Mouse (Mus musculus) activated CD4-positive, CD25-positive, alpha-beta regulatory T cell, adult 4 months (primary cell): ENCODE results near the gene Olfr600. TPM values are rescaled to one million over a fixed set of nuclear protein-coding genes. Genes with fewer than 3 reads are reported as not detected.
"Not testable (repeated sequence)": the region's sequence is repeated elsewhere in the genome, so short reads cannot be mapped to it uniquely, and the experiment has no call there.

Experiments
- ATAC-seq: one replicate; pipeline ENCODE4 v1.8.0; 2017
- polyA plus RNA-seq, 2 experiments: library from polyadenylated mRNA; unstranded; fragments of 100-300 nt; shearing (Covaris generic); gene quantifications; one replicate each; pipeline ENCODE4 v1.2.1; 2017

Gene Olfr600
- not detected for polyA plus RNA-seq

- ATAC-seq = no peak
Observed at GRCm38 (mm10) chr7:103349569-103349968, at the start of gene Olfr600. TSS of gene Olfr600 (minus strand) at chr7:103349669.

GRCm38 (mm10) chr7:103398981-103399380, 49.5 kb upstream of the Olfr600 start:
- no peak for ATAC-seq

- ATAC-seq = no peak
Observed at GRCm38 (mm10) chr7:103397758-103398157, 48.3 kb upstream of the Olfr600 start.

DNA sequence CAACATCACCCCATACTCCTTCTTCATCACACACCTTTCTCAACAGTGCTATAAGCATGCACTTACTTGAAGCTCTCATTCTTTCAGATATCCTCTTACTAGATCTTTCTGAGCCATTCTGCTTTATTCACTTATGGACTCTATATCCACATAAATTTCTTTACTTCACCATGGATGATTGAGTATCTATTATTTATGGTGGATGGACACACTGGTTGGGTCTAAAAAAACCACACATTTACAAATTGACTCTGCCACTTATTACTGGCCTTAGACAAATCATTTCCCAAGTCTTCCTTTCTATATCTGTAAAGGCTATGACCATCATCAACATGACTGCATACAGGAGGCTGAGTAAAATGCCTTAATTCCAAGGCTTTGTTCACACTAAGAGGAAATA, 36.6 kb upstream of the Olfr600 start, which contains the start of gene Olfr603:
Gene Olfr603 (minus strand): TSS at position 101 of the 400 bp plus-strand sequence.
- no peak for ATAC-seq

GRCm38 (mm10) chr7:103362555-103362954, 13.1 kb upstream of the Olfr600 start, which contains the start of gene Olfr601:
TSS of gene Olfr601 (minus strand) at chr7:103362655.
- ATAC-seq = no peak

DNA sequence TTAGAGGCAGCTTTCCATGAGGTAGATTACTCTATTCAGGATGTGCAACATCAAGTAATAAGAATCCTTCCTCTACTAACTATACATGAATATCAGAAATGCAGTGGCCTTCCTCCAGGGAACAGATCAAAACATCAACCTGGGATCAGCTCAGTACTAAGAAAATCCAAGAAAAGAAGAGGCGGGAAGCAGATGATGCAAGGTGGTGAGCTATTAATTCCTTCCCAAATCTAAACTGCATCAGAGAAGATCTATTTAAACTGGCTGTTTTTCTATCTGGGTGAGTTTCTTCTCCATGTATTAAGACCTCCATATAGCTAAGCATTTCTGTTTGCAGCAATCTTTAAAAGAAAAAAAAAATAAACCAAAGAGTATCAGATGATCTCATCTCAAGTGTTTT, 13.9 kb downstream of the Olfr600 start, which contains the start of gene Olfr599:
Gene Olfr599 (plus strand): TSS at position 301 of the 400 bp plus-strand sequence.
- no peak for ATAC-seq

DNA sequence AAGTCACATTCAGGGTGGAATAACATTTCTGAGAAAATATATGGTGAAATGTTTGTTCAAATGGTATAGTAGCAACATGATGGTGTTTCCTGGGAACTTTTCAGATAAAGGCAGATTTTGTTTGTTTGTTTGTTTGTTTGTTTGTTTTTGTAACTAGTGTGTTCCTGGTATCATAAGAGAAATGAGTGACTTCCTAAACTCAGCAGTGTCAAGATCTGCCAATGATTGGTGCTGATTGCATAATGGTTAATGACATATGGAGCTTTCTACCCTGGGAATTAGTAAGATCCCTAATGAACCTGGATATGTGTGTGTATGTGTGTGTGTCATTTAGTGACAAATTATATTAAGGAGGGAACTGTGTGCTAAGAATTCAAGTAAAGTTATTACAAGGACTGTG, 26.2 kb downstream of the Olfr600 start, which contains the start of gene Olfr598:
Gene Olfr598 (plus strand): TSS at position 301 of the 400 bp plus-strand sequence.
- ATAC-seq = no peak

- ATAC-seq = not testable (repeated sequence)
Observed at GRCm38 (mm10) chr7:103316015-103316414, 33.5 kb downstream of the Olfr600 start, which contains the start of gene Olfr597. TSS of gene Olfr597 (plus strand) at chr7:103316315.

DNA sequence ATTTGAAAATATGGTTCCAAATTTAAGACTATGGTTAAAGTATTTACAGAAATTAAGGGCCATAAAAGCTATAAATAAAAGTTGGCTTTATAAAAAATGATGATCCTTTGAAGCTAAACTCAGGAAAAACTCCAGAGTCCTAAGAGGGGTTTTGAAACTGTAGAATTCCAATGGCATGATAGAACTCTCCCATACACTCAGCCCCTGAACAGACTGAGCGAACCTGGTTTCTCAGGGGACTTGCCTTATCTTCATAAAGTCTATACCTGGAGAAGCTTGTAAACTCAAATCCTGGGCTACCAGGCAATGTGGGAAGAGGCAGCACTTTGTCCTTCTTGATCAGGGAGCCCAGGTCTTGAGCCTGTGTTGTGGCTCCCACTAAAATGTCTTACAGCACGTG, 44.1 kb downstream of the Olfr600 start, which contains the start of gene Olfr596:
Gene Olfr596 (plus strand): TSS at position 301 of the 400 bp plus-strand sequence.
- not testable (repeated sequence) for ATAC-seq

Other genes with a start within 250 kb of the Olfr600 start
- not detected for gene Olfr586, start 224.0 kb downstream of the Olfr600 start, polyA plus RNA-seq
- gene Olfr588-ps1, start 208.8 kb downstream of the Olfr600 start, polyA plus RNA-seq = under 1 TPM in 1 of 2 experiments, not detected in 1; 0.07 TPM
- gene Olfr589, start 193.3 kb downstream of the Olfr600 start, polyA plus RNA-seq = not detected
- under 1 TPM in 1 of 2 experiments, not detected in 1; 0.09 TPM for gene Olfr591, start 171.3 kb downstream of the Olfr600 start, polyA plus RNA-seq
- not detected for gene Olfr592, start 164.9 kb downstream of the Olfr600 start, polyA plus RNA-seq
- gene Olfr593, start 137.8 kb downstream of the Olfr600 start, polyA plus RNA-seq = not detected
- not detected for gene Olfr594, start 132.7 kb downstream of the Olfr600 start, polyA plus RNA-seq
- gene Usp17ld, start 97.2 kb downstream of the Olfr600 start, polyA plus RNA-seq = not detected
- gene Olfr596, start 44.0 kb downstream of the Olfr600 start, polyA plus RNA-seq = not detected
- gene Olfr597, start 33.4 kb downstream of the Olfr600 start, polyA plus RNA-seq = under 1 TPM in 1 of 2 experiments, not detected in 1; 0.12 TPM
- not detected for gene Olfr598, start 26.1 kb downstream of the Olfr600 start, polyA plus RNA-seq
- not detected for gene Olfr599, start 13.8 kb downstream of the Olfr600 start, polyA plus RNA-seq
- not detected for gene Olfr601, start 13.0 kb upstream of the Olfr600 start, polyA plus RNA-seq
- gene Olfr603, start 36.5 kb upstream of the Olfr600 start, polyA plus RNA-seq = not detected
- gene Usp17lc, start 65.4 kb upstream of the Olfr600 start, polyA plus RNA-seq = not detected
- not detected for gene Olfr605, start 95.8 kb upstream of the Olfr600 start, polyA plus RNA-seq
- gene Olfr606, start 99.4 kb upstream of the Olfr600 start, polyA plus RNA-seq = not detected
- under 1 TPM in 1 of 2 experiments, not detected in 1; 0.08 TPM for gene Olfr607, start 114.5 kb upstream of the Olfr600 start, polyA plus RNA-seq
- gene Olfr608, start 120.2 kb upstream of the Olfr600 start, polyA plus RNA-seq = not detected
- not detected for gene Olfr609, start 148.4 kb upstream of the Olfr600 start, polyA plus RNA-seq
- gene Olfr610, start 162.5 kb upstream of the Olfr600 start, polyA plus RNA-seq = not detected
- gene Olfr611, start 171.2 kb upstream of the Olfr600 start, polyA plus RNA-seq = not detected
- not detected for gene Olfr612, start 193.0 kb upstream of the Olfr600 start, polyA plus RNA-seq
- not detected for gene Olfr613, start 198.4 kb upstream of the Olfr600 start, polyA plus RNA-seq
- not detected for gene Olfr615, start 206.4 kb upstream of the Olfr600 start, polyA plus RNA-seq
- gene Olfr616, start 219.5 kb upstream of the Olfr600 start, polyA plus RNA-seq = not detected
- not detected for gene Olfr617, start 223.4 kb upstream of the Olfr600 start, polyA plus RNA-seq
- not detected for gene Olfr618, start 240.4 kb upstream of the Olfr600 start, polyA plus RNA-seq